9 mouse cellular contexts compared by ENCODE assay signal in the genomic region with DNA sequence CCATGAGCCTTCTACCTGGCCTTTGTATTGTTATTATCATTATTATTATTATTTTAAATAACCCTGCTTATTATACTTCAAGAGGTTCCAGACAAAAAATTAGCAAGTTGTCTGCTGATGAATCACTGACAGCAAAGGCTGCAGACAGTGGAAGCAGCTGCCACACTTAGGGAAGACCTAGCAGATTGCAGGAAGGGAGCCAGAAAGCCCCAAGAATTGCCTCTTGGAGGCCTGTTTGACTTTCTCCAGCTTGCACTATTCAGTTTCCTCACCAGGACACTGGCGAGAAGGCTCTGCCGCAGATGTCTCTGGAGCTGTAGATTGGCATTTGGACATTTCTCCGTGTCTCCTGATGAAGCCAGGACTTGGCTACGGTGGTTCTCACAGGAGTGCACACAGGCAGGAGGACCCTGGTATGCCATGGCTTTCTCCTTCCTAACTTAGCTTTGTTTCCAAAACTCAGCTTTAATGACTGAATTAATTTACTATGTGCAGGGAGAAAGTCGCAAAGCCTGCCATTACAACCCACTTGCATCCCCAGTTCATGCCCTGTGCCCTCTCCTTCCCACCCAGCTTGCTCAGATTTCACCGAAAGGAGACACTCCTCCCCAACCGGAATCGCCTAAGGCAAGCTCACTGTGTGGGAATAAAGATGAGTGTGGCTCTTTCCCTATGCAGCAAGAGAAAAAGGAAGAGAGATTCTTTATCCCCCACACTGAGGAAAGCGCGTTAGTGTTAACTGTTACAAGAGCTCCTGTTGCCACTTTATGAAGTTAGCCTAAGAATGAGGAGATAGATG.
A peak's percentile ranks its signal among the peaks of the same experiment; 100 is the strongest.
DNase-seq lines count a peak whose midpoint lies in the region; ATAC-seq and TF ChIP-seq lines count a peak whose summit lies in the region.
"Had no signal": no experiment of that assay in that cellular context is flagged by ENCODE, and none has a peak within 500 bp of the region (broad histone marks: within the 10 kb centered on the region; RNA-seq: fewer than 3 reads in every experiment).

No protein-coding gene starts in this region.

- no peak overlapping the region for H3K9ac ChIP-seq in heart, embryonic 11.5 days (ENCODE audit: low read depth, low read length)
- H3K9ac ChIP-seq in kidney, embryonic 14.5 days (ENCODE audit: low read depth, low read length) = no peak overlapping the region
- H3K9ac ChIP-seq: liver, embryonic 13.5 days had no signal

- no peak for TF ChIP-seq POLR2A in cortical plate, adult 2 months (IDR thresholded peaks at IDR 0.05; ENCODE audit: extremely low read depth, insufficient read depth, low read length)

- no peak overlapping the region for H3K4me2 ChIP-seq in heart, embryonic 11.5 days
- no peak overlapping the region for H3K4me2 ChIP-seq in kidney, embryonic 14.5 days (replicated peaks; ENCODE audit: low read depth, low read length)
- H3K4me2 ChIP-seq: liver, embryonic 13.5 days had no signal

- TF ChIP-seq CTCF in E14TG2a.4 (conservative IDR thresholded peaks at IDR 0.05; ENCODE audit: low read length) = no peak
- no peak for TF ChIP-seq CTCF in cortical plate, adult 2 months (IDR thresholded peaks at IDR 0.05; ENCODE audit: extremely low read depth, insufficient read depth, low read length)

- H3K27ac ChIP-seq in heart, embryonic 11.5 days (ENCODE audit: low read depth, low read length) = 0 out of 2 replicates have a peak overlapping the region, but pooled peaks have one; percentile 54
- 0 out of 2 replicates have a peak overlapping the region, but pooled peaks have one; percentile 7 for H3K27ac ChIP-seq in cortical plate, adult 2 months (ENCODE audit: insufficient read depth, low read length)
- H3K27ac ChIP-seq in kidney, embryonic 14.5 days (ENCODE audit: low read depth, low read length) = peak overlapping the region; percentile 78; the same call in 1 of the 2 replicates

- H3K4me3 ChIP-seq in heart, embryonic 11.5 days (ENCODE audit: low read depth, low read length) = no peak overlapping the region
- peak overlapping the region; percentile 39 for H3K4me3 ChIP-seq in E14TG2a.4 (replicated peaks; ENCODE audit: low read length)
- no peak overlapping the region for H3K4me3 ChIP-seq in cortical plate, adult 2 months (ENCODE audit: insufficient read depth, low read length)
- H3K4me3 ChIP-seq in kidney, embryonic 14.5 days (ENCODE audit: low read length) = no peak overlapping the region
- H3K4me3 ChIP-seq: liver, embryonic 13.5 days had no signal

- intact Hi-C loops in heart, postnatal 14 days (cut with DNase I) = loop anchor here (2.0 to 10.0 kb wide), 5 partner anchors 158 to 475 kb away; partner anchors contain the start of gene Trib2

- no peak for DNase-seq in heart, postnatal 14 days
- DNase-seq in ovary, adult 18-20 months (ENCODE audit: low spot score) = no peak
- DNase-seq in ovary, postnatal 36 days (ENCODE audit: low spot score) = no peak
- DNase-seq in left cerebral cortex, adult 8-10 months (ENCODE audit: low spot score in 2 of 2) = no peak
- DNase-seq: liver, embryonic 13.5 days had no signal

- H3K27me3 ChIP-seq in heart, embryonic 11.5 days (ENCODE audit: control insufficient read depth, insufficient read depth, low read length) = no peaks in the 10 kb centered on the region
- H3K27me3 ChIP-seq in E14TG2a.4 (ENCODE audit: insufficient read depth, low read length) = no peaks in the 10 kb centered on the region
- H3K27me3 ChIP-seq in kidney, embryonic 14.5 days (ENCODE audit: control insufficient read depth, insufficient read depth, low read length) = no peaks in the 10 kb centered on the region
- H3K27me3 ChIP-seq: liver, embryonic 13.5 days had no signal

- no peak for ATAC-seq in heart, embryonic 11.5 days (replicated peaks; ENCODE audit: insufficient number of reproducible peaks, low FRiP score, low TSS enrichment)
- peak; percentile 51; the same call in 1 of the 2 replicates for ATAC-seq in kidney, embryonic 14.5 days (ENCODE audit: low FRiP score, low TSS enrichment)

- H3K9me3 ChIP-seq in heart, embryonic 11.5 days (replicated peaks; ENCODE audit: control insufficient read depth, low read length) = no peaks in the 10 kb centered on the region
- H3K9me3 ChIP-seq in E14TG2a.4 (ENCODE audit: low read length) = peaks cover 5% of the 10 kb centered on the region; the same call in 1 of the 2 replicates
- H3K9me3 ChIP-seq in kidney, embryonic 14.5 days (ENCODE audit: control insufficient read depth, low read length) = no peaks in the 10 kb centered on the region
- H3K9me3 ChIP-seq: liver, embryonic 13.5 days had no signal

- H3K4me1 ChIP-seq in heart, embryonic 11.5 days (ENCODE audit: control insufficient read depth, insufficient read depth, low read length) = peaks cover 14% of the 10 kb centered on the region
- peaks cover 69% of the 10 kb centered on the region for H3K4me1 ChIP-seq in E14TG2a.4 (replicated peaks; ENCODE audit: low read depth, low read length)
- H3K4me1 ChIP-seq in cortical plate, adult 2 months (ENCODE audit: control insufficient read depth, insufficient read depth, low read length) = no peaks in the 10 kb centered on the region
- peaks cover 9% of the 10 kb centered on the region; the same call in 1 of the 2 replicates for H3K4me1 ChIP-seq in kidney, embryonic 14.5 days (ENCODE audit: control insufficient read depth, insufficient read depth, low read length)

- no peaks in the 10 kb centered on the region for H3K36me3 ChIP-seq in heart, embryonic 11.5 days (ENCODE audit: control insufficient read depth, insufficient read depth, low read length)
- H3K36me3 ChIP-seq in E14TG2a.4 (ENCODE audit: insufficient read depth, low read length) = no peaks in the 10 kb centered on the region
- no peaks in the 10 kb centered on the region for H3K36me3 ChIP-seq in kidney, embryonic 14.5 days (ENCODE audit: control insufficient read depth, insufficient read depth, low read length)
- H3K36me3 ChIP-seq: liver, embryonic 13.5 days had no signal

- 65% methylated on average over 10 of the region's 10 CpGs for WGBS in heart, embryonic 11.5 days (ENCODE audit: insufficient replicate concordance)
- WGBS in kidney, embryonic 14.5 days = 20% methylated on average over 10 of the region's 10 CpGs

Comparison
In these comparisons a context has a peak if more than half of its experiments do, and no peak if none do; other contexts are left out.
1. H3K27ac ChIP-seq: peak in every context shown above with its lines; median percentile 78 in kidney, embryonic 14.5 days; 54 in heart, embryonic 11.5 days; 7 in cortical plate, adult 2 months.